Mouse (Mus musculus): ENCODE measurements around the gene Lamb3.

GRCm38 (mm10) chr1:193359199-193359598, 151.7 kb downstream of the Lamb3 start:
- TF ChIP-seq POLR2A (IDR thresholded peaks at IDR 0.05; ENCODE audit: low read depth, low read length) (no peak), CTCF (conservative IDR thresholded peaks at IDR 0.05; ENCODE audit: insufficient read depth, insufficient read length, low read depth, low read length) (no peak)
